In genomic region chr3:107330503-107331424, GRCm38 (mm10) we compare ENCODE assay signal across 8 mouse cellular contexts. TPM values are rescaled to one million over a fixed set of nuclear protein-coding genes. Genes with fewer than 3 reads are reported as not detected.
A peak's percentile ranks its signal among the peaks of the same experiment; 100 is the strongest.
DNase-seq lines count a peak whose midpoint lies in the region; ATAC-seq lines count a peak whose summit lies in the region.

No protein-coding gene starts in this region.

- H3K27ac ChIP-seq in forebrain, embryonic 16.5 days (ENCODE audit: low read length): no peak overlapping the region
- no peak overlapping the region for H3K27ac ChIP-seq in midbrain, embryonic 14.5 days (replicated peaks; ENCODE audit: low read depth, low read length)

- H3K4me1 ChIP-seq in forebrain, embryonic 16.5 days (replicated peaks; ENCODE audit: control insufficient read depth, insufficient read depth, low read length): peaks cover 28% of the 10 kb centered on the region
- H3K4me1 ChIP-seq in midbrain, embryonic 14.5 days (ENCODE audit: control insufficient read depth, insufficient read depth, low read length): peaks cover 36% of the 10 kb centered on the region

- H3K4me2 ChIP-seq in forebrain, embryonic 16.5 days (ENCODE audit: low read length): peak overlapping the region; percentile 84
- H3K4me2 ChIP-seq in midbrain, embryonic 14.5 days (ENCODE audit: low read length): peak overlapping the region; percentile 86

- peaks cover 9% of the 10 kb centered on the region for H3K36me3 ChIP-seq in forebrain, embryonic 16.5 days (ENCODE audit: control insufficient read depth, insufficient read depth)
- peaks cover 16% of the 10 kb centered on the region for H3K36me3 ChIP-seq in midbrain, embryonic 14.5 days (ENCODE audit: control insufficient read depth, insufficient read depth, low read length)

- H3K9me3 ChIP-seq in forebrain, embryonic 16.5 days (ENCODE audit: control insufficient read depth, low read length): no peaks in the 10 kb centered on the region
- no peaks in the 10 kb centered on the region for H3K9me3 ChIP-seq in midbrain, embryonic 14.5 days (ENCODE audit: control insufficient read depth, low read length)

- DNase-seq in kidney, adult 11 months: peak; percentile 17
- no peak for DNase-seq in kidney, postnatal 14 days
- peak; percentile 37 for DNase-seq in adrenal gland, postnatal 25 days
- DNase-seq in kidney, adult 18-20 months: peak; percentile 25
- no peak for DNase-seq in midbrain, embryonic 14.5 days
- DNase-seq in left cerebral cortex, postnatal 4 days: no peak

- WGBS in forebrain, embryonic 16.5 days: 86% methylated on average over 28 of the region's 28 CpGs
- WGBS in midbrain, embryonic 14.5 days: 79% methylated on average over 28 of the region's 28 CpGs

- H3K9ac ChIP-seq in forebrain, embryonic 16.5 days (replicated peaks; ENCODE audit: low read depth, low read length): no peak overlapping the region
- H3K9ac ChIP-seq in midbrain, embryonic 14.5 days (replicated peaks; ENCODE audit: low read length): 0 out of 2 replicates have a peak overlapping the region, but pooled peaks have one; percentile 9

- peak overlapping the region; percentile 20 for H3K4me3 ChIP-seq in forebrain, embryonic 16.5 days (replicated peaks; ENCODE audit: low read length)
- peak overlapping the region; percentile 93 for H3K4me3 ChIP-seq in midbrain, embryonic 14.5 days (replicated peaks; ENCODE audit: low read depth, low read length)

- intact Hi-C loops in left cerebral cortex, postnatal 4 days (cut with DNase I): no loop called here

- no peaks in the 10 kb centered on the region for H3K27me3 ChIP-seq in forebrain, embryonic 16.5 days (replicated peaks; ENCODE audit: control insufficient read depth, insufficient read depth, low read length)
- H3K27me3 ChIP-seq in midbrain, embryonic 14.5 days (ENCODE audit: control insufficient read depth, insufficient read depth, low read length): no peaks in the 10 kb centered on the region

- ATAC-seq in forebrain, embryonic 16.5 days: no peak
- ATAC-seq in midbrain, embryonic 14.5 days (ENCODE audit: low FRiP score, low TSS enrichment): no peak
- no peak for ATAC-seq in megakaryocyte progenitor cell, adult 5-6 weeks (replicated peaks; ENCODE audit: poor library complexity)

RNA-seq across cellular contexts. Expression of gene Rbm15, which starts 2.7 kb away (rescaled TPM):
- total RNA-seq in adrenal gland, postnatal 25 days (2021): 40.8 and 43.7 TPM in 2 replicates
- 9.3 and 10.4 TPM in 2 replicates for polyA plus RNA-seq in forebrain, embryonic 16.5 days (2015; fragmentation: Nextera tagmentation; extraction: Ambion mirVana)
- polyA plus RNA-seq in midbrain, embryonic 14.5 days (2014; fragmentation: Nextera tagmentation; extraction: Ambion mirVana): 9.1 and 10.3 TPM in 2 replicates
- total RNA-seq in megakaryocyte progenitor cell, adult 5-6 weeks (2015): 49.5 and 50.0 TPM in 2 replicates
- 31.2 and 33.9 TPM in 2 replicates for total RNA-seq in megakaryocyte progenitor cell, adult 5-6 weeks (2017)
- 10 to 100 TPM; 24.3 to 24.6 TPM for total RNA-seq in left cerebral cortex, postnatal 4 days (2021)

RNA-seq across cellular contexts. Expression of gene Slc16a4, which starts 39.7 kb away (rescaled TPM):
- total RNA-seq in adrenal gland, postnatal 25 days (2021): 0.36 and 0.52 TPM in 2 replicates
- 2.4 and 2.8 TPM in 2 replicates for polyA plus RNA-seq in forebrain, embryonic 16.5 days (2015; fragmentation: Nextera tagmentation; extraction: Ambion mirVana)
- 1.6 and 2.3 TPM in 2 replicates for polyA plus RNA-seq in midbrain, embryonic 14.5 days (2014; fragmentation: Nextera tagmentation; extraction: Ambion mirVana)
- total RNA-seq in megakaryocyte progenitor cell, adult 5-6 weeks (2015): 0.35 TPM in 1 of 2 replicates, not detected in the other
- 0.37 TPM in 1 of 2 replicates, not detected in the other for total RNA-seq in megakaryocyte progenitor cell, adult 5-6 weeks (2017)
- total RNA-seq in left cerebral cortex, postnatal 4 days (2021): 1 to 10 TPM; 1.0 to 1.3 TPM

RNA-seq across cellular contexts. Expression of gene Lamtor5, which starts 52.1 kb away (rescaled TPM):
- total RNA-seq in adrenal gland, postnatal 25 days (2021): 74.6 and 91.9 TPM in 2 replicates
- polyA plus RNA-seq in forebrain, embryonic 16.5 days (2015; fragmentation: Nextera tagmentation; extraction: Ambion mirVana): 208 and 220 TPM in 2 replicates
- polyA plus RNA-seq in midbrain, embryonic 14.5 days (2014; fragmentation: Nextera tagmentation; extraction: Ambion mirVana): 190 and 210 TPM in 2 replicates
- 122 and 131 TPM in 2 replicates for total RNA-seq in megakaryocyte progenitor cell, adult 5-6 weeks (2015)
- total RNA-seq in megakaryocyte progenitor cell, adult 5-6 weeks (2017): 47.2 and 71.8 TPM in 2 replicates
- 10 to 100 TPM; 57.9 to 64.0 TPM for total RNA-seq in left cerebral cortex, postnatal 4 days (2021)

Comparison
In these comparisons a context has a peak if more than half of its experiments do, and no peak if none do; other contexts are left out.
1. DNase-seq: peak in kidney, adult 11 months (single experiment), adrenal gland, postnatal 25 days (single experiment) and kidney, adult 18-20 months (single experiment); none in kidney, postnatal 14 days (single experiment), midbrain, embryonic 14.5 days (single experiment) and left cerebral cortex, postnatal 4 days (single experiment).